Mouse (Mus musculus) large intestine, adult 2 months (tissue): ENCODE data around the gene Armc9. TPM values are rescaled to one million over a fixed set of nuclear protein-coding genes. Genes with fewer than 3 reads are reported as not detected.

ENCODE experiments used
- DNase-seq: peaks from one replicate; pipeline ENCODE4 v3.0.0-alpha.2; 2012; ENCODE audit warnings: low read depth, low spot score
- WGBS: fragments of 180-500 bp; shearing (Covaris S2); methylation state at CpG from one replicate; pipeline ENCODE4 v1.1.7; 2018; 5-methylcytosine and 5-hydroxymethylcytosine counted together
- polyA plus RNA-seq: library from polyadenylated mRNA; depleted of rRNA; stranded (reverse); fragments of >200 nt; gene quantifications from 2 replicates; pipeline ENCODE4 v1.2.3, GENCODE M21; 2012

The Armc9 gene
- polyA plus RNA-seq, 1 experiment: 1.8 TPM

GRCm38 (mm10) chr1:86160479-86160878 lies 5.9 kb downstream of the Armc9 start:
- 94% methylated on average over 5 of the region's 5 CpGs for WGBS
- no peak for DNase-seq

GRCm38 (mm10) chr1:86161061-86161460 lies 6.5 kb downstream of the Armc9 start:
- 94% methylated on average over 5 of the region's 5 CpGs for WGBS
- DNase-seq: no peak

- DNase-seq: no peak
Observed at GRCm38 (mm10) chr1:86174602-86175001, 20.0 kb downstream of the Armc9 start.

GRCm38 (mm10) chr1:86176066-86176465 lies 21.5 kb downstream of the Armc9 start:
- 32% methylated on average over 2 of the region's 2 CpGs for WGBS
- DNase-seq: peak; percentile 60

More at GRCm38 (mm10) chr1:86174602-86175001, 20.0 kb downstream of the Armc9 start:
- WGBS: 96% methylated on average over 5 of the region's 5 CpGs

GRCm38 (mm10) chr1:86178462-86179253 lies 24.1 kb downstream of the Armc9 start:
- peak; percentile 87 for DNase-seq
- WGBS: 45% methylated on average over 7 of the region's 7 CpGs

GRCm38 (mm10) chr1:86182004-86182709 lies 27.6 kb downstream of the Armc9 start:
- DNase-seq: no peak
- 57% methylated on average over 5 of the region's 5 CpGs for WGBS

- DNase-seq: no peak
- 70% methylated on average over 4 of the region's 4 CpGs for WGBS
Observed at GRCm38 (mm10) chr1:86183577-86184263, 29.1 kb downstream of the Armc9 start.

GRCm38 (mm10) chr1:86186762-86187161 lies 32.2 kb downstream of the Armc9 start:
- no peak for DNase-seq
- WGBS: 85% methylated on average over 7 of the region's 7 CpGs

GRCm38 (mm10) chr1:86187856-86188255 lies 33.3 kb downstream of the Armc9 start:
- 60% methylated on average over 2 of the region's 2 CpGs for WGBS
- DNase-seq: no peak

- no peak for DNase-seq
- WGBS: 80% methylated on average over 2 of the region's 2 CpGs
Observed at GRCm38 (mm10) chr1:86188271-86188670, 33.7 kb downstream of the Armc9 start.

GRCm38 (mm10) chr1:86189034-86189702 lies 34.6 kb downstream of the Armc9 start:
- no peak for DNase-seq
- WGBS: 80% methylated on average over 6 of the region's 6 CpGs

- DNase-seq: no peak
- 78% methylated on average over 6 of the region's 6 CpGs for WGBS
Observed at GRCm38 (mm10) chr1:86190843-86191242, 36.3 kb downstream of the Armc9 start.

- 81% methylated on average over 7 of the region's 7 CpGs for WGBS
Observed at GRCm38 (mm10) chr1:86194044-86194443, 39.5 kb downstream of the Armc9 start.

GRCm38 (mm10) chr1:86198276-86198675 lies 43.7 kb downstream of the Armc9 start:
- 93% methylated on average over 6 of the region's 6 CpGs for WGBS
- no peak for DNase-seq

More at GRCm38 (mm10) chr1:86194044-86194443, 39.5 kb downstream of the Armc9 start:
- no peak for DNase-seq

- DNase-seq: no peak
- 78% methylated on average over 5 of the region's 5 CpGs for WGBS
Observed at GRCm38 (mm10) chr1:86199026-86199425, 44.4 kb downstream of the Armc9 start.

- no peak for DNase-seq
Observed at GRCm38 (mm10) chr1:86201312-86201711, 46.7 kb downstream of the Armc9 start.

GRCm38 (mm10) chr1:86202617-86203219 lies 48.1 kb downstream of the Armc9 start:
- 73% methylated on average over 9 of the region's 9 CpGs for WGBS
- no peak for DNase-seq

- DNase-seq: no peak
- 89% methylated on average over 7 of the region's 7 CpGs for WGBS
Observed at GRCm38 (mm10) chr1:86210676-86211075, 56.1 kb downstream of the Armc9 start.

GRCm38 (mm10) chr1:86211498-86211897 lies 56.9 kb downstream of the Armc9 start:
- 89% methylated on average over 1 of the region's 1 CpGs for WGBS

More at GRCm38 (mm10) chr1:86211498-86211897, 56.9 kb downstream of the Armc9 start:
- DNase-seq: no peak
